Mouse (Mus musculus) ES-E14 (cell line): ENCODE data around the gene Wls.

Experiments used
- CHD2 ChIP-seq: IDR thresholded peaks from 2 replicates; pipeline ENCODE4 v1.6.1; 2014; ENCODE audit warnings: mild to moderate bottlenecking, low read depth, low read length, inconsistent platforms
- MAFK ChIP-seq: IDR thresholded peaks from 2 replicates; pipeline ENCODE4 v1.6.1; 2014; ENCODE audit warnings: mild to moderate bottlenecking, low read depth, low read length, inconsistent platforms; ENCODE audit not compliant: insufficient read depth
- ZNF384 ChIP-seq: IDR thresholded peaks from 2 replicates; pipeline ENCODE4 v1.6.1; 2012; ENCODE audit warnings: low read depth, low read length, inconsistent platforms

- TF ChIP-seq CHD2, result no peak
- no peak for TF ChIP-seq ZNF384
- no peak for TF ChIP-seq MAFK
These were observed 45.3 kb downstream of the Wls start for GRCm38 (mm10) chr3:159884802-159885201.
